ENCODE assay signal across 14 mouse cellular contexts in genomic region chr7:31094774-31095501, GRCm38 (mm10). TPM values are rescaled to one million over a fixed set of nuclear protein-coding genes. Genes with fewer than 3 reads are reported as not detected.
DNase-seq lines count a peak whose midpoint lies in the region; ATAC-seq and TF ChIP-seq lines count a peak whose summit lies in the region.
"Had no signal": no experiment of that assay in that cellular context is flagged by ENCODE, and none has a peak within 500 bp of the region (broad histone marks: within the 10 kb centered on the region; RNA-seq: fewer than 3 reads in every experiment).

No protein-coding gene starts in this region.

- H3K4me3 ChIP-seq in lung, embryonic 14.5 days (ENCODE audit: low read depth, low read length): no peak overlapping the region
- H3K4me3 ChIP-seq in bone marrow, adult 2 months (replicated peaks; ENCODE audit: control insufficient read depth, low read depth, low read length): no peak overlapping the region
- H3K4me3 ChIP-seq in stomach, postnatal 0 days (ENCODE audit: low read depth, low read length): no peak overlapping the region
- no peak overlapping the region for H3K4me3 ChIP-seq in hindbrain, embryonic 12.5 days
- H3K4me3 ChIP-seq: embryonic facial prominence, embryonic 12.5 days; hindbrain, embryonic 10.5 days had no signal

- H3K9me3 ChIP-seq in lung, embryonic 14.5 days (ENCODE audit: low read depth, low read length): no peaks in the 10 kb centered on the region
- H3K9me3 ChIP-seq in stomach, postnatal 0 days (ENCODE audit: control insufficient read depth, low read length): no peaks in the 10 kb centered on the region
- H3K9me3 ChIP-seq in hindbrain, embryonic 12.5 days (replicated peaks): no peaks in the 10 kb centered on the region
- H3K9me3 ChIP-seq: embryonic facial prominence, embryonic 12.5 days had no signal

- no peak overlapping the region for H3K9ac ChIP-seq in lung, embryonic 14.5 days
- H3K9ac ChIP-seq in stomach, postnatal 0 days (ENCODE audit: low read length): no peak overlapping the region
- H3K9ac ChIP-seq in hindbrain, embryonic 12.5 days: no peak overlapping the region
- H3K9ac ChIP-seq: embryonic facial prominence, embryonic 12.5 days had no signal

- no peak for ATAC-seq in lung, embryonic 14.5 days (ENCODE audit: insufficient read depth)
- ATAC-seq in stomach, postnatal 0 days (ENCODE audit: low FRiP score, low TSS enrichment): no peak
- no peak for ATAC-seq in erythroblast, adult 5-6 weeks (replicated peaks; ENCODE audit: low FRiP score, poor library complexity, severe bottlenecking)
- no peak for ATAC-seq in hindbrain, embryonic 12.5 days (ENCODE audit: low FRiP score)
- ATAC-seq: forebrain, embryonic 14.5 days had no signal

- no peak overlapping the region for H3K4me2 ChIP-seq in lung, embryonic 14.5 days
- H3K4me2 ChIP-seq in stomach, postnatal 0 days (replicated peaks; ENCODE audit: low read depth): no peak overlapping the region
- H3K4me2 ChIP-seq in hindbrain, embryonic 12.5 days (replicated peaks): no peak overlapping the region
- H3K4me2 ChIP-seq: embryonic facial prominence, embryonic 12.5 days had no signal

- no peaks in the 10 kb centered on the region for H3K4me1 ChIP-seq in lung, embryonic 14.5 days (ENCODE audit: insufficient read depth)
- H3K4me1 ChIP-seq in bone marrow, adult 2 months (ENCODE audit: control insufficient read depth, insufficient read depth, low read length): no peaks in the 10 kb centered on the region; the same call in 1 of the 2 replicates
- H3K4me1 ChIP-seq in stomach, postnatal 0 days (replicated peaks; ENCODE audit: control insufficient read depth, insufficient read depth): no peaks in the 10 kb centered on the region
- H3K4me1 ChIP-seq in hindbrain, embryonic 12.5 days: peaks cover 6% of the 10 kb centered on the region

- H3K27me3 ChIP-seq in lung, embryonic 14.5 days (ENCODE audit: insufficient read depth, low read length): no peaks in the 10 kb centered on the region
- no peaks in the 10 kb centered on the region for H3K27me3 ChIP-seq in stomach, postnatal 0 days (ENCODE audit: control insufficient read depth, insufficient read depth, low read length)
- no peaks in the 10 kb centered on the region for H3K27me3 ChIP-seq in hindbrain, embryonic 12.5 days
- H3K27me3 ChIP-seq: embryonic facial prominence, embryonic 12.5 days had no signal

- no peaks in the 10 kb centered on the region for H3K36me3 ChIP-seq in lung, embryonic 14.5 days (ENCODE audit: insufficient read depth)
- no peaks in the 10 kb centered on the region for H3K36me3 ChIP-seq in stomach, postnatal 0 days (ENCODE audit: control insufficient read depth, insufficient read depth, low read length)
- no peaks in the 10 kb centered on the region for H3K36me3 ChIP-seq in hindbrain, embryonic 12.5 days
- H3K36me3 ChIP-seq: embryonic facial prominence, embryonic 12.5 days; hindbrain, embryonic 10.5 days had no signal

- H3K27ac ChIP-seq in lung, embryonic 14.5 days (ENCODE audit: low read depth): no peak overlapping the region
- H3K27ac ChIP-seq in bone marrow, adult 2 months (ENCODE audit: control insufficient read depth, insufficient read depth, low read depth, low read length, poor library complexity): no peak overlapping the region
- no peak overlapping the region for H3K27ac ChIP-seq in stomach, postnatal 0 days (replicated peaks)
- H3K27ac ChIP-seq in hindbrain, embryonic 12.5 days: no peak overlapping the region
- H3K27ac ChIP-seq: embryonic facial prominence, embryonic 12.5 days; hindbrain, embryonic 10.5 days; macrophage had no signal

- TF ChIP-seq POLR2A in bone marrow, adult 2 months (IDR thresholded peaks at IDR 0.05; ENCODE audit: borderline replicate concordance, control insufficient read depth, low read depth, low read length): no peak

- TF ChIP-seq CTCF in lung, embryonic 14.5 days (IDR thresholded peaks at IDR 0.05; ENCODE audit: low read depth): peak; percentile 14; the same call in 1 of the 2 replicates
- TF ChIP-seq CTCF in bone marrow, adult 2 months (IDR thresholded peaks at IDR 0.05; ENCODE audit: control insufficient read depth, insufficient read depth, low read length): peak; percentile 22; the same call in 1 of the 2 replicates
- peak; percentile 53 for TF ChIP-seq CTCF in stomach, postnatal 0 days (IDR thresholded peaks at IDR 0.05; ENCODE audit: low read depth)

- 16% methylated on average over 12 of the region's 12 CpGs for WGBS in lung, embryonic 14.5 days
- 16% methylated on average over 12 of the region's 12 CpGs for WGBS in bone marrow, adult 2 months
- 24% methylated on average over 12 of the region's 12 CpGs for WGBS in stomach, postnatal 0 days
- WGBS in hindbrain, embryonic 12.5 days: 33% methylated on average over 10 of the region's 12 CpGs

- DNase-seq in cerebellum, postnatal 14 days: peak; percentile 61 to 72
- no peak for DNase-seq in cerebellum, adult 9-11 months
- DNase-seq in lung, embryonic 14.5 days: peak; percentile 55
- DNase-seq in lung, postnatal 25 days (ENCODE audit: low spot score): no peak
- no peak for DNase-seq in stomach, postnatal 0 days (ENCODE audit: low spot score)
- DNase-seq: kidney, postnatal 10 days had no signal

- TF ChIP-seq EP300 in stomach, postnatal 0 days (optimal IDR thresholded peaks at IDR 0.05): no peak

RNA-seq across cellular contexts. Expression of gene Fxyd3, which starts 18.4 kb away (rescaled TPM):
- polyA plus RNA-seq in lung, embryonic 14.5 days (2014; fragmentation: Nextera tagmentation; extraction: Ambion mirVana): 30.7 and 34.0 TPM in 2 replicates
- polyA plus RNA-seq in bone marrow, adult 2 months (2011; ENCODE audit: insufficient read depth, insufficient read length, low replicate concordance, missing spikeins): not detected in 2 replicates
- 1,122 and 1,152 TPM in 2 replicates for polyA plus RNA-seq in stomach, postnatal 0 days (2015; fragmentation: Nextera tagmentation; extraction: Ambion mirVana)
- total RNA-seq in erythroblast, adult 5-6 weeks (2015; ENCODE audit: low replicate concordance): not detected in 2 replicates
- total RNA-seq in erythroblast, adult 5-6 weeks (2017; ENCODE audit: low replicate concordance): not detected in 2 replicates
- 5.5 and 12.3 TPM in 2 replicates for polyA plus RNA-seq in hindbrain, embryonic 12.5 days (2016; fragmentation: Nextera tagmentation; extraction: Ambion mirVana)
- total RNA-seq: left cerebral cortex, postnatal 14 days had no signal
- polyA plus RNA-seq: forebrain, embryonic 14.5 days; macrophage had no signal

RNA-seq across cellular contexts. Expression of gene Hpn, which starts 20.2 kb away (rescaled TPM):
- 9.9 and 10.8 TPM in 2 replicates for polyA plus RNA-seq in lung, embryonic 14.5 days (2014; fragmentation: Nextera tagmentation; extraction: Ambion mirVana)
- 38.2 and 59.6 TPM in 2 replicates for polyA plus RNA-seq in bone marrow, adult 2 months (2011; ENCODE audit: insufficient read depth, insufficient read length, low replicate concordance, missing spikeins)
- polyA plus RNA-seq in stomach, postnatal 0 days (2015; fragmentation: Nextera tagmentation; extraction: Ambion mirVana): 17.9 and 21.7 TPM in 2 replicates
- 4.0 and 10.0 TPM in 2 replicates for total RNA-seq in erythroblast, adult 5-6 weeks (2015; ENCODE audit: low replicate concordance)
- total RNA-seq in erythroblast, adult 5-6 weeks (2017; ENCODE audit: low replicate concordance): 0.77 and 6.7 TPM in 2 replicates
- polyA plus RNA-seq in hindbrain, embryonic 12.5 days (2016; fragmentation: Nextera tagmentation; extraction: Ambion mirVana): 2.3 and 2.7 TPM in 2 replicates
- polyA plus RNA-seq: forebrain, embryonic 14.5 days had no signal

RNA-seq across cellular contexts. Expression of gene Scn1b, which starts 31.9 kb away (rescaled TPM):
- 0.93 and 1.3 TPM in 2 replicates for polyA plus RNA-seq in lung, embryonic 14.5 days (2014; fragmentation: Nextera tagmentation; extraction: Ambion mirVana)
- polyA plus RNA-seq in bone marrow, adult 2 months (2011; ENCODE audit: insufficient read depth, insufficient read length, low replicate concordance, missing spikeins): 4.3 and 6.2 TPM in 2 replicates
- polyA plus RNA-seq in stomach, postnatal 0 days (2015; fragmentation: Nextera tagmentation; extraction: Ambion mirVana): 2.3 and 2.5 TPM in 2 replicates
- total RNA-seq in erythroblast, adult 5-6 weeks (2015; ENCODE audit: low replicate concordance): 1.2 TPM in 1 of 2 replicates, not detected in the other
- 1.2 TPM in 1 of 2 replicates, not detected in the other for total RNA-seq in erythroblast, adult 5-6 weeks (2017; ENCODE audit: low replicate concordance)
- polyA plus RNA-seq in hindbrain, embryonic 12.5 days (2016; fragmentation: Nextera tagmentation; extraction: Ambion mirVana): 2.7 and 3.8 TPM in 2 replicates

RNA-seq across cellular contexts. Expression of gene Lgi4, which starts 35.8 kb away (rescaled TPM):
- 0.13 and 0.38 TPM in 2 replicates for polyA plus RNA-seq in lung, embryonic 14.5 days (2014; fragmentation: Nextera tagmentation; extraction: Ambion mirVana)
- polyA plus RNA-seq in bone marrow, adult 2 months (2011; ENCODE audit: insufficient read depth, insufficient read length, low replicate concordance, missing spikeins): 0.23 and 2.3 TPM in 2 replicates
- polyA plus RNA-seq in stomach, postnatal 0 days (2015; fragmentation: Nextera tagmentation; extraction: Ambion mirVana): 0.46 and 0.87 TPM in 2 replicates
- not detected in 2 replicates for total RNA-seq in erythroblast, adult 5-6 weeks (2015; ENCODE audit: low replicate concordance)
- total RNA-seq in erythroblast, adult 5-6 weeks (2017; ENCODE audit: low replicate concordance): not detected in 2 replicates
- 2.1 TPM in 2 replicates for polyA plus RNA-seq in hindbrain, embryonic 12.5 days (2016; fragmentation: Nextera tagmentation; extraction: Ambion mirVana)

RNA-seq across cellular contexts. Expression of gene Fxyd1, which starts 37.9 kb away (rescaled TPM):
- 51.4 and 56.6 TPM in 2 replicates for polyA plus RNA-seq in lung, embryonic 14.5 days (2014; fragmentation: Nextera tagmentation; extraction: Ambion mirVana)
- 7.8 and 16.2 TPM in 2 replicates for polyA plus RNA-seq in bone marrow, adult 2 months (2011; ENCODE audit: insufficient read depth, insufficient read length, low replicate concordance, missing spikeins)
- 177 and 187 TPM in 2 replicates for polyA plus RNA-seq in stomach, postnatal 0 days (2015; fragmentation: Nextera tagmentation; extraction: Ambion mirVana)
- not detected in 2 replicates for total RNA-seq in erythroblast, adult 5-6 weeks (2015; ENCODE audit: low replicate concordance)
- total RNA-seq in erythroblast, adult 5-6 weeks (2017; ENCODE audit: low replicate concordance): not detected in 2 replicates
- polyA plus RNA-seq in hindbrain, embryonic 12.5 days (2016; fragmentation: Nextera tagmentation; extraction: Ambion mirVana): 25.3 and 34.7 TPM in 2 replicates
- polyA plus RNA-seq: macrophage had no signal

Comparison
In these comparisons a context has a peak if more than half of its experiments do, and no peak if none do; other contexts are left out.
1. DNase-seq: peak in cerebellum, postnatal 14 days (2 of 2) and lung, embryonic 14.5 days (single experiment); none in cerebellum, adult 9-11 months (single experiment), lung, postnatal 25 days (single experiment) and stomach, postnatal 0 days (single experiment).
2. RNA of gene Fxyd3, which starts 18.4 kb away (polyA plus RNA-seq): 1,122 to 1,152 TPM in stomach, postnatal 0 days; 30.7 to 34.0 TPM in lung, embryonic 14.5 days, 5.5 to 12.3 TPM in hindbrain, embryonic 12.5 days and not detected in bone marrow, adult 2 months; every median in the first group is over 10 times any median in the second.
3. Peak in every context shown above with its lines, with median percentiles within 50 percentile points of each other: CTCF ChIP-seq.